Comparison of ENCODE assay signal across 8 mouse cellular contexts in the genomic region with DNA sequence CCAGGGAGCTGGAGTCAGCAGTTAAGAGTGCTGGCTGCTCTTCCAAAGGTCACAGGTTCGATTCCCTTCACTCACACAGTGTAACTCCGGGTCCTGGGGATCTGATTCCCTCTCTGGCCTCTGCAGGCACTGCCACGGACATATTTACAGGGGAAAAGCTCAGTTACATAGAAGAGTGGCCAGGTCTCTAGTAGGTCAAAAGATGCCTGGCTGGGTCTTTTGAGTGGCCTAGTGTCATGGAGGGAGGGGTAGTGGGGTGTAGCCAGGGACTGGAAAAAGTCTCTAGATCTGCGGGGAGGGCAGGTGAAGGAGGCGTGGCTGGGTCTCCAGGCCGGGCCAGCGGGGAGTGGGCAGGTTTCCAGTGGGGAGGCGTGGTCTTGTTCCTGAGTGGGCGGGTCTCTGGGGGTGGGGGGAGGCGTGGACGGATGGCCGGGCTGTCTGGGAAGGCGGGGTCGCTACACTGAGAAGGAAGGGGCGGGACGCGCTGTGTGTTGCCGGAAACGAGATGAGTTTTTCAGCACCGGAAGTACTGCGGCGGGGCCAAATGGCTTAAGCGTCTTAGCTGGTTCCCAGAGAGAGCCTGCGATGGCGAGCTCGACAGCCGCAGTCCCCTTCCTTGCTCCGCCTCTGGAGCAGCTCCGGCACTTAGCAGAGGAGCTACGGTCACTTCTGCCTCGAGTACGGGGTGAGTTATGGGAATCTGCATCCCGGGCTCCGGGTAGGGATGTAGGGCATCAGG. TPM values are rescaled to one million over a fixed set of nuclear protein-coding genes. Genes with fewer than 3 reads are reported as not detected.
A peak's percentile ranks its signal among the peaks of the same experiment; 100 is the strongest.
DNase-seq lines count a peak whose midpoint lies in the region; ATAC-seq lines count a peak whose summit lies in the region.

A gene (plus strand): TSS at position 479 of the 739 bp plus-strand sequence.

- no peaks in the 10 kb centered on the region for H3K27me3 ChIP-seq in heart, embryonic 14.5 days (ENCODE audit: control insufficient read depth, insufficient read depth, low read length)
- no peaks in the 10 kb centered on the region for H3K27me3 ChIP-seq in liver, embryonic 13.5 days
- H3K27me3 ChIP-seq in stomach, embryonic 16.5 days (ENCODE audit: control insufficient read depth, insufficient read depth, low read length): no peaks in the 10 kb centered on the region

- WGBS in heart, embryonic 14.5 days: 2% methylated on average over 34 of the region's 34 CpGs
- WGBS in liver, embryonic 13.5 days (ENCODE audit: insufficient replicate concordance): 2% methylated on average over 33 of the region's 34 CpGs
- WGBS in stomach, embryonic 16.5 days: 1% methylated on average over 34 of the region's 34 CpGs

- H3K4me1 ChIP-seq in heart, embryonic 14.5 days (ENCODE audit: control insufficient read depth in 2 of 2, insufficient read depth in 2 of 2, low read length in 2 of 2): peaks cover 2 to 5% of the 10 kb centered on the region in 2 experiments
- peaks cover 19% of the 10 kb centered on the region for H3K4me1 ChIP-seq in liver, embryonic 13.5 days (replicated peaks)
- H3K4me1 ChIP-seq in stomach, embryonic 16.5 days (ENCODE audit: control insufficient read depth, insufficient read depth, low read length): peaks cover 9% of the 10 kb centered on the region

- peak; percentile 81 for DNase-seq in c-Kit-negative CD71-positive TER-119-positive erythroid progenitor cells, embryonic 14.5 days (ENCODE audit: low read depth, low spot score)
- peak; percentile 75 for DNase-seq in fibroblast of lung, adult 2 months (ENCODE audit: low read depth)
- DNase-seq in kidney, postnatal 14 days: peak; percentile 96
- peak; percentile 88 for DNase-seq in liver, embryonic 13.5 days
- peak; percentile 89 for DNase-seq in neural tube, embryonic 10.5 days (ENCODE audit: extremely low spot score, low spot score)

- peak within 1 kb of the TSS; percentile 31 to 41; a peak in 1 of 4 replicates for H3K27ac ChIP-seq in heart, embryonic 14.5 days (replicated peaks in 1 of 2; ENCODE audit: control insufficient read depth in 1 of 2, insufficient read depth in 1 of 2, low read depth in 2 of 2, low read length in 2 of 2)
- H3K27ac ChIP-seq in liver, embryonic 13.5 days: peak within 1 kb of the TSS; percentile 90
- peak within 1 kb of the TSS; percentile 42; the same call in 1 of the 2 replicates for H3K27ac ChIP-seq in stomach, embryonic 16.5 days (ENCODE audit: low read length)

- peaks cover 20% of the 10 kb centered on the region for H3K36me3 ChIP-seq in heart, embryonic 14.5 days (ENCODE audit: control insufficient read depth, insufficient read depth, low read length)
- peaks cover 25% of the 10 kb centered on the region for H3K36me3 ChIP-seq in liver, embryonic 13.5 days
- H3K36me3 ChIP-seq in stomach, embryonic 16.5 days (ENCODE audit: control insufficient read depth, insufficient read depth, low read length): no peaks in the 10 kb centered on the region

- peak within 1 kb of the TSS; percentile 76 for H3K4me2 ChIP-seq in heart, embryonic 14.5 days (ENCODE audit: low read length)
- peak within 1 kb of the TSS; percentile 86 for H3K4me2 ChIP-seq in liver, embryonic 13.5 days
- peak within 1 kb of the TSS; percentile 77 for H3K4me2 ChIP-seq in stomach, embryonic 16.5 days (ENCODE audit: low read depth, low read length)

- peak within 1 kb of the TSS; percentile 80 for H3K9ac ChIP-seq in heart, embryonic 14.5 days (ENCODE audit: low read length)
- peak within 1 kb of the TSS; percentile 81 for H3K9ac ChIP-seq in liver, embryonic 13.5 days
- H3K9ac ChIP-seq in stomach, embryonic 16.5 days (ENCODE audit: low read length): peak within 1 kb of the TSS; percentile 82

- H3K4me3 ChIP-seq in heart, embryonic 14.5 days (ENCODE audit: control insufficient read depth in 1 of 2, insufficient read depth in 1 of 2, low read depth in 1 of 2, low read length in 2 of 2): peak within 1 kb of the TSS; percentile 89 to 90
- peak within 1 kb of the TSS; percentile 82 for H3K4me3 ChIP-seq in liver, embryonic 13.5 days (replicated peaks)
- H3K4me3 ChIP-seq in stomach, embryonic 16.5 days (replicated peaks; ENCODE audit: low read length): peak within 1 kb of the TSS; percentile 95

- no peaks in the 10 kb centered on the region for H3K9me3 ChIP-seq in heart, embryonic 14.5 days (ENCODE audit: control insufficient read depth, low read length)
- no peaks in the 10 kb centered on the region for H3K9me3 ChIP-seq in liver, embryonic 13.5 days (replicated peaks)
- H3K9me3 ChIP-seq in stomach, embryonic 16.5 days (replicated peaks; ENCODE audit: control insufficient read depth, low read length): no peaks in the 10 kb centered on the region

- peak; percentile 99 for ATAC-seq in CD4-positive, CD25-positive, alpha-beta regulatory T cell, adult 4 months
- peak; percentile 97 for ATAC-seq in heart, embryonic 14.5 days (ENCODE audit: insufficient number of reproducible peaks, insufficient read depth, low FRiP score, low read depth)
- peak; percentile 97 for ATAC-seq in liver, embryonic 13.5 days (ENCODE audit: low read depth)
- ATAC-seq in stomach, embryonic 16.5 days (ENCODE audit: insufficient read depth, low FRiP score): peak; percentile 98

RNA-seq across cellular contexts. Expression of the gene that starts here (rescaled TPM):
- polyA plus RNA-seq in CD4-positive, CD25-positive, alpha-beta regulatory T cell, adult 4 months (2017; shearing (Covaris generic)): 100 to 1,000 TPM; 149 to 151 TPM
- 43.7 and 46.9 TPM in 2 replicates for polyA plus RNA-seq in heart, embryonic 14.5 days (2014; fragmentation: Nextera tagmentation; extraction: Ambion mirVana)
- polyA plus RNA-seq in liver, embryonic 13.5 days (2015; fragmentation: Nextera tagmentation; extraction: Ambion mirVana): 43.5 and 48.3 TPM in 2 replicates
- 37.1 and 39.1 TPM in 2 replicates for polyA plus RNA-seq in stomach, embryonic 16.5 days (2015; fragmentation: Nextera tagmentation; extraction: Ambion mirVana)

Comparison
In these comparisons a context has a peak if more than half of its experiments do, and no peak if none do; other contexts are left out.
1. Peak in every context shown above with its lines: DNase-seq, ATAC-seq, H3K4me3 ChIP-seq and H3K27ac ChIP-seq.
2. H3K27ac ChIP-seq: peak in every context shown above with its lines; median percentile 90 in liver, embryonic 13.5 days; 42 in stomach, embryonic 16.5 days; 36 in heart, embryonic 14.5 days.